Mouse (Mus musculus) cerebellum, postnatal 36 days (tissue): ENCODE results near the gene Csrnp3.
A peak's percentile ranks its signal among the peaks of the same experiment; 100 is the strongest.

ENCODE experiments used
- DNase-seq, 2 experiments: peaks; one replicate each; pipeline ENCODE4 v3.0.0; 2021 to 2022; ENCODE audit warnings: mixed read lengths in 2 of 2

The Csrnp3 gene

DNA sequence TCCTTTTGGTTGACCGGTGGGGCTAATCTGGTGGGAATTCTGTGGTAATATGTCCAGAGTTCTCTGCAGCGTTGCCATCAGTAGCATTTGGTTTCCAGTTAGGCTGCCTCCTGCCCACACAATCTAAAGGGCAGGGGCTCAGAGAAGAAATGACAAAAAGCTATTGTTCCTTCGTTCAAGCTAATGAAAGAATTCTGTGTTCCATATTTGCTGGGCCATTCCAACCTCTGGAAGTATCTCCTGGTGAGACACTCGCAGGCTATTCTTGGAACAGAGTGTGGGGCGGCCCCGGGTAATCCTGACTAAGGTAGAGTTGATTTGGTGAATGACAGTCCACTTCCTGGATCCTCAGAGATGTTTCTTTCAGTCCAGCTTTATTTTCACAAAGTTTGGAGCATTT is 179.3 kb downstream of the Csrnp3 start:
- DNase-seq, result no peak

DNA sequence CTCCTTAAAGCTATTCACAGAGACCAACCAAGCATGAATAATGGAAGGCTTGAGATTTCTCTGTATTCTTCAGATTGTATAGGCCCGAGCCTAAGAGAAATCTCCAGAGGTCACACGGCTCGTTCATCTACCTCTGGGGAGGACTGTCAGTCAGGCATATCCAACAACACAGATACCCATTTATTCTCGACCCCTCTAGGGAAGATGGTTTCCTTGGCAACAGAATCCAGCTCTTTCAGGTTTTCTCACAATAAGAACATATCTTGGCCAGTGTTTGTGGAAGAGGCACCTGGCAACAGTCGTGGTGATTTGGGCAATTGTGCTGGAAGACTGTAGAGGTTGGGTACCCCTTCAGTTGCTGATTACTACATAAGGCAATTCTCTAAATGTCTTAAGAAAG is 183.2 kb downstream of the Csrnp3 start:
- DNase-seq, result no peak

DNA sequence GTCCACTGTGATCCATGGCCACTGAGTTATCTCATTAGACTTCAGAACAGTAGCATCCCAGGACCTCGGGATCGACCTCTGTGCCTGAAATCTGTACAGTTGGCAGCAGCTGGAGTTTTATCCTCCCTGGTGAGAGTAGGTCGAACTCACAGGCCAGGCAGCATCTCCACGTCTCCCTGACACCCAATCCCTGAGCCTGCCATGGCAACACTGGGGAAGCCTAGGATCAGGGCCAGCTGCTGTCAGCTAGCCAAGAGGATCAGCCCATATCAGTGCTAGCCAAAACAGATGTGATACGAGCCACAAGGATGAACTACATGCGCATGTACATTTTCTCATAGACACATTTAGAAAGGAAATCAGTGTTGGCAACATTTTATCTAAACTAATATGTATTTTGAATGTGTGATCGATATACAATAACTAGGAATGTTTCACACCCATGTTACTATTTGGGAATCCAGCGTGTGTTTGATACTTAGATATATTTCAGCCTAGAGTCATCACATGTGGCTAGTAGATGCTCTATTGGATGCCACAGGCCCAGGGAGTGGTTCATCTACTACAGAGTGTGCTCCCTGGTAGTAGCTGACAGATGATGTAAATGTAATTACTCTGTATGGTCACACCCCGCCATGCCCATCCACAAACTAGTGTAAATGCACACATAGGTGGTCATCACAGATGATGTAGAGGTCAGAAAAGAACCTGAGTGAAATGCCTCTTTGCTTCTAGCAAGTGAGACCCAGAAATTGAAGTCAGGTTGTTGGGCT is 189.5 kb downstream of the Csrnp3 start:
- no peak for DNase-seq

DNA sequence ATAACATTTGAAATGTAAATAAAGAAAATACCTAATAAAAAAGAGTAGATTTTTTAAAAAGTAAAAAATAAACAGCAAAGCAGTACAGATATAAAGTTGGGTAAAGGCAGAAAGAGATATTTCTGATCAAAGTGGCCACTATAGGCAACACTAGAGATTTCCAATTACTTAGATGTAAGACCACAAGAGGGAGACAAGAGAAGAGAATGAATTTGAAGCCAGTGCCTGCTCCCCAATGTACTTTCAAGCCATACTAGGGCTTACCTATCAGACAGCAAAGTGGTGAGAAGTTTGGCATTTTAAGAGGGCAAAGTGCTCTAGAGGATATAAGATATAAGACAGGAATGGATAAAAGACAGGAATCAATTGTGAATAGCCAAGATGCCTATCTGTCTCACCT is 195.0 kb downstream of the Csrnp3 start:
- no peak for DNase-seq

DNA sequence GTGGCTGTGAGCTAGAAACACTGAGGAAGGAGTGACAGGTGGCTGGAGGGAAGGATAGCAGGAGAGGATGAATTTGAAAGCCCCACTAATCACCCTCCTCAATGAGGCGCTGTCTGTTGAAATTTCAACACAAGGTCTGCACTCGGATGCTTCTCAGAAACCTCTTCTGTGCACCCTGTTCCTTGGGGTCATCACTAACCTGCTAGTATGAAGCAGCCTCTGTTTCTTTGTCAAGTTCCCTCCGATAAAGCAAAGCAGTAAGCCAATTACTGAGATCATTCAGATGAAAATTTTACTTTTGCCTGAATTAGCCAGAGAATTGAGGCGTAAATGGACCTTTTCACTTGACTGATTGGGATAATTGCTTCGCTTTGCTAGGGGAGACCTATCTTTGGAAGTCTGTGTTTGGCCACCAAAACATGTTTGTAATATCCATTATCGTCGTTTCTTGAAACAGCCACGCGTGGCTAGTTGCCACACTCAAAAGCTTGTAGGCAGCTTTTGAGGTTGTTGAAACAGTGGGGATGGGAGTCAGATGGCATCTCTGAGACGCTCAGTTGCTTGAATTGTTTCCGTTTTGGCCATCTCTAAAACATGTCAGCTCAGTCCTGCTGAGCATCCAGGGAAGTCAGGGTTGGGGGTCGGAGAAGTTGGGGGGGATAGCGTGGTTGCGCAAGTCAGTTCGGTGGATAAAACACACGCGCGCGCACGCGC is 195.8 kb downstream of the Csrnp3 start:
- DNase-seq, result no peak

DNA sequence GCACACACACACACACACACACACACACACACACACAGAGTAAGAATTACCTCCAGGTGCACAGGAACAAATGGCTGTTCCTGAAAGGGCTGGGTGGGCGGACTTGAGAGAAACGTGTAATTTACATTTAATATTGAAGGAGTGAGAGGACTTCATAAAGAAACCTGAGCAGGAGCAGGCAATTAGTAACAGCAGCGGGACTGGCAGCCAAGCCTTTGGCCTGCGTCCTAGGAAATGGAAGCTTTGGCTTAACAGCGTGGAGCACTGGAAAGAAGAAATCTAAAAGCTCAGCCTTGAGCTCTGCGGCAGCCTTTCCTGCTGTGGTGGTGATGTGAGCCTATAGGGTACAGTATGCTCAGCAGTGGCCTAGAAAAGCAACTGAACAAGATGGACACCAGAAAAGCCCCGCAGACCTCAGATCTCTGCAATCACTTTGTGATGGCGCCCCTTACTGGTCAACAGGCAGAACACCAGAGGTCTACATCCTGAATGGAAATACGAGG is 196.4 kb downstream of the Csrnp3 start:
- DNase-seq, result peak; percentile 61 to 79

DNA sequence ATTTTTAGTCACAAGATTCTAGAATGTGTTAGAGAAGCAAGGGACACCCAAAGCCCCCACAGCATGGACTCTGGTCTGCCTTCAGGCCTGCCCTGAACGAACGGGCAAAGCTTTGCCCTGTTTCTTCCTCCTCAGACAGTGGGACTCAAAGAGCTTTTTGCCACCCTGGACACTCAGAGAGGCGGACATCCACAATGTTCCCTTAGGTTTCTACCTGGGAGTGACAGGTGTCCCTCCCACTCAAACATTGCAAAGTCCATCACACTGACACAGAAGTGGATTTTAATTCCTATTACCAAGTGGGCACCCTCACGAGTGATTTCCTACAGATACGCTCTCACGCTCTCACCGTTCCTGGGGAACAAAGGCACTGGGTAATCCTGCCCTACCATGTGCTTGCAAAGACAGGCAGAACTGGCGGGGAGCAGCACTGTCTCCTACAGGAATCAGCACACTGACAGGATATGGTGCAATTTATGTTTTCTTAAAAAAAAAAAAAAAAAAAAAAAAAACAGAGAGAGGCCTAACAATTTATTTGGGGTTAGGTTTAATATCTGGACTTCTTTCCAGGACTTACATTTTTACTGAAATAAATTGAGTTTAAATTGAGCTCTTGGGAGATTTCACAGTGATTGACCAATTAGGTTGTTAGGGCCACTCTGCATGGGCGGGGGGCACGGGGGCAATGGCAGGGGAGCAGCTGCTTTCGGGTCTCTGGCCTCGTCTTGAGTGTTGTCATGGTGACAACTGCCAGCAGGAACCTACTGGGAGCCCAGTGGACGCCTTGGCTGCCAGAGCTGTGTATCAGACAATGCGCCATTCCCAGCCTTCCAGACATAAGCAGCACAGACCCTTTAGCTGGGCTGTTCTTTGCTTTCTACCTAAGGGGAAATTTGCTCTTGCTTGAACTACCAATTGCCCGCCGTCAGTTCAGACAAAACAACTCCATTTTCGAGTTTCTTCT is 198.2 kb downstream of the Csrnp3 start:
- no peak for DNase-seq

DNA sequence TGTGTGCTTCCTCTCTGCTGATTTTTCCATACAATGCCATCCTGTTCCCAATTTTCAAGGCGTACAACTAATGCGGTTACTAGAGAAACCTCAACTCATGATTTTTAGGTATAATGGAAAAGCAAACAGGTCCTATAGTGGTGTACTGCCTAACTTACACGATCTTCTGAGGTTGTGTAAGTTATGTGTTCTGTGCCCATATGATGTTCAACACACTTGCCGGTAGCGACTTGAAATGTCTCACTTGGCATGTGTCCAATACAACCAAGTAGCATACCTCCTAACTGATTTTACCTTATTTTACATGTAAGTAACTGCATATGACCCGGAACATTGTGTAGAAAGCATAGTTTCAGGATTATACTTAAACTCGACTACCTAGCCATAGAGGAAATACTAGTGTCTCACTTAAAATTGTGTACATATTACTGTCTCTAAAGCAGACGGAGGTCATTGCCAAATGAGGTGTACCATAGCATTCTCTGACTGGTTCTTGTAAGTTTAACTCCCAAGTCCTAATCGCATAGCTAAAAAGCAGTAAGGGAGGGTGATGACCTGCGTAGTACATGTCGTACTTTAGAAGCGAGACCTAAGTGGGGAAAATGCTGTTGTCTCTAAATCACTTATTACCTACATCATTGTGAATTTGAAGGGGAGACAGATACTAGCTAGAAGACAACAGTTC is 199.0 kb downstream of the Csrnp3 start:
- DNase-seq, result no peak

DNA sequence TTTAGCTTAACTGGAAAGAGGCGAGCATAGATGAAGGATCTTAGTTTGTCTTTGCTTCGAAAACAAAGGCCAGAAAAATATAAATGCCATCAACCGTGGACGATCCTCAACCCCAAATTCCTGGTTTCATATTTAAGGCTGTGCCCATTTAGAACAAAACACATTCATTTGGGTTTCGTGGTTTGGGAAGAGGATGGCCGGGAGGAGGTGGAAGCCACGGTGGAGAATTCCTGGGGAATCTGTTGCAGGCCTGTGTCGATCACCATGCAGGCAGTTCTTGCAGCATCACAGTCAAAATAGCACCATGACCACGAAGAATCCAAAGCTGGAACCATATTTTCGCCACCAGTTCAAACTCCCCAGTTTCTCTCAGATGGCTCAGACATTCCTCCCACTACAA is 217.7 kb downstream of the Csrnp3 start:
- no peak for DNase-seq

DNA sequence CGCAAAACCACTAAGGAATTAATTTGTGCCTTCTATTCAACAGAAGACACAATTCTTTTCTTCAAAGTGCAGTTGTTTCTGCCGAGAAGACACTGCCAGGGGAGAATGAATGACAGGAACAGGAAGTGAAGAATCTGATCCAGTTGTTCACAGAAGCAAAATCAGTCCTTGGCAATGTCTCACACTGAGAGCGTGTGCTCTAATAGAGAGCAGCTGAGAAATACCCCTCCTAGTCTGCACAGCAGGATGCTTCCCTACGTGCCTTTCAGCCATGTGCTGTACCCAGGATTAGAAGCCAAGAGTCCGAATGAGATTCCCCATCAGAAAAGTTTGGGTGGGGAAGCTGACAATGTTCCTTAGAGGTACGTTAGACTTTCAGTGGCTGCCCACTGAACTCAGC is 223.9 kb downstream of the Csrnp3 start:
- DNase-seq, result no peak

DNA sequence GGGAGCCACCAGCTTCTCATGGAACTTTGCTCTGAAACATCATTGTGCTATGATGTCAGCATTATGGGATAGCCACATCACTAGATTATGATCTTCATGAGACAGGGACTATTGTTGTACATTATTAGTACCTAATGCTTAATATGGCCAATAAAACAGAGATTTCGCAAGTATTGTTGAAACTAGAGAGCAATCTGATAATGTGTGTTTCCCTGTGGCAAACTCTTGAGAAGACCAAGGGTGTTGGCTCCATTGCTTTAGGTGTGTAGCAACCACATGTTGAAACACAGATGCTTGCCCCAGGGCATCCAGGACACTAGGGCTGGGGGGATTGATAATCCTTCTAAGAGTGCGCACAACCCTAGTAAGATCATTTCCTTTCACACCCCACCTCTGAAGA is 235.2 kb downstream of the Csrnp3 start:
- no peak for DNase-seq
